Mouse (Mus musculus) forebrain, embryonic 10.5 days (tissue): ENCODE data around the gene Ppp6r2. TPM values are rescaled to one million over a fixed set of nuclear protein-coding genes. Genes with fewer than 3 reads are reported as not detected.
A peak's percentile ranks its signal among the peaks of the same experiment; 100 is the strongest.

Experiments
- DNase-seq: peaks from one replicate; pipeline ENCODE4 v3.0.0-alpha.2; 2017; ENCODE audit warnings: low spot score; ENCODE audit errors: extremely low spot score
- H3K27ac ChIP-seq: fragments of 300-500 bp; sonication (generic); 2 replicates; pipeline ENCODE4 v1.5.1; 2016; ENCODE audit warnings: mild to moderate bottlenecking
- H3K27me3 ChIP-seq: fragments of 300-500 bp; sonication (generic); 2 replicates; pipeline ENCODE4 v1.6.1; 2016; ENCODE audit warnings: mild to moderate bottlenecking; ENCODE audit not compliant: poor library complexity, severe bottlenecking
- H3K36me3 ChIP-seq: fragments of 300-500 bp; sonication (generic); replicated peaks from 2 replicates; pipeline ENCODE4 v1.6.1; 2016; ENCODE audit warnings: mild to moderate bottlenecking, moderate library complexity
- H3K4me1 ChIP-seq: fragments of 300-500 bp; sonication (generic); 2 replicates; pipeline ENCODE4 v1.6.1; 2016
- H3K4me3 ChIP-seq: fragments of 300-500 bp; sonication (generic); 2 replicates; pipeline ENCODE4 v1.5.1; 2016; ENCODE audit warnings: mild to moderate bottlenecking, moderate library complexity
- H3K9me3 ChIP-seq: fragments of 300-500 bp; sonication (generic); 2 replicates; pipeline ENCODE4 v1.6.1; 2016; ENCODE audit warnings: mild to moderate bottlenecking, moderate library complexity
- WGBS: fragments of 180-500 bp; shearing (Covaris S2); methylation state at CpG from one replicate; pipeline ENCODE4 v1.1.7; 2016; 5-methylcytosine and 5-hydroxymethylcytosine counted together
- polyA plus RNA-seq: library from polyadenylated mRNA; unstranded; fragments of >200 nt; fragmentation: Nextera tagmentation; extraction: Ambion mirVana; gene quantifications from 2 replicates; pipeline ENCODE4 v1.2.1, GENCODE M21; 2016

The Ppp6r2 gene
- polyA plus RNA-seq, 1 experiment from 2014 or later, result 28.8 TPM

GRCm38 (mm10) chr15:89195261-89195681 is 16.1 kb upstream of the Ppp6r2 start:
- Histone ChIP-seq H3K4me3 (peak overlapping the region; percentile 96), H3K27me3 (no peaks in the 10 kb centered on the region), H3K27ac (peak overlapping the region; percentile 99), H3K9me3 (no peaks in the 10 kb centered on the region), H3K4me1 (peaks cover 24% of the 10 kb centered on the region), H3K36me3 (peaks cover 28% of the 10 kb centered on the region)
- peak; percentile 56 for DNase-seq
- 24% methylated on average over 6 of the region's 6 CpGs for WGBS

DNA sequence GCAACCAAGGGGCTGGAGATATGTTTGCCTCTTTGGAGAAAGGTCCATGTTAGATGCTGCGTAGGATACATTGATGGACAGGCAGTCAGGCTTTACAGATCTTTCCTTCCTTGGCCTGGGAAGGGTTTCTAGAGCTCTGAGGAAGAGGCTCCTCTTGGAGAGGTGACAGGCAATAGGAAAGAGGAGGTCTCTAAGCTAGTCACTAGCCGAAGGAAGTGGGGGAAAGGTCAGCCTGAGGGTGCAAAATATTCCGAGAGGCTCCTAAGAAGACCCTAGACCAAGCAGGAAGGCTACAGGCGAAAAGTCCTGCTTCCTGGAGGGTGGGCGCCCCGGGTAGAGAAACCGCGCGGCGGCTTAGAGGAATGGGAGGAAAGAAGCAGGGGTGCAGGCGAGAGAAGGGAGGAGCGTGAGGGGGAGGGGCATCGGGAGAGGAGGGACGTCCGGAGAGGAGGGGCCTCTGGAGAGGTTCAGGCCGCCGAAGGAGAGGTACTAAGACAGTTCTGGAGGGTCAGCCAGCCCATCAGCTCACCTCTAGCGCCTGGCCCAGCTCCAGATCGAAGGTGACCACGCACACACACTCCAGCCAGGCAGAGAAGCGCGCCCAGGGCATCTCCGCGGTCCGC is 15.6 kb upstream of the Ppp6r2 start:
- Histone ChIP-seq H3K4me3 (peak overlapping the region; percentile 96), H3K9me3 (no peaks in the 10 kb centered on the region), H3K27ac (peak overlapping the region; percentile 99), H3K27me3 (no peaks in the 10 kb centered on the region), H3K36me3 (peaks cover 22% of the 10 kb centered on the region), H3K4me1 (peaks cover 24% of the 10 kb centered on the region)
- DNase-seq, result peak; percentile 89
- WGBS, result under 1% methylated on average over 25 of the region's 25 CpGs

- Histone ChIP-seq H3K9me3 (no peaks in the 10 kb centered on the region), H3K27me3 (no peaks in the 10 kb centered on the region), H3K4me3 (peak within 1 kb of the TSS; percentile 96), H3K36me3 (peaks cover 18% of the 10 kb centered on the region), H3K4me1 (peaks cover 24% of the 10 kb centered on the region), H3K27ac (peak within 1 kb of the TSS; percentile 99)
- DNase-seq, result peak; percentile 95
- WGBS, result under 1% methylated on average over 38 of the region's 38 CpGs
Observed at GRCm38 (mm10) chr15:89196313-89196706, 15.0 kb upstream of the Ppp6r2 start, which contains the start of gene Dennd6b. TSS of gene Dennd6b (minus strand) at chr15:89196496.

DNA sequence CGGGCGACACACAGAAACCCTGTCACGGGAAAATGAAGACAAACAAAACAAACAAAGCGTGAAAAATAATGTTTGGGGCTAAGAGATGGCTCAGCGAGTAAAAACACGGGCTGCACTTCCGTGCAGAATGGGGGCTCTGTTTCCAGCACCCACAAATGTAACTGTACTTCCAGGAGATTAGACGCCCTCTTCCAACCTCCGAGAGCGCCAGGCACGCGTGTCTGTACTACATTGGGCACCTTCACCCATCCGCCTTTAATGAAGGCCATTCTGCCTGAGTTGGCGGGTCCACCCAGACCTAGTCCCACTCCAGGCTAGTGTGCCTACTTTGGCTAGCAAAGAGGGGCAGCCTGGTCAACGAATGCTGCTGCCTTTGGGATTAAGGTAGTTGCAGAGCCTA is 14.3 kb upstream of the Ppp6r2 start:
- WGBS, result 75% methylated on average over 15 of the region's 15 CpGs
- no peaks in the 10 kb centered on the region for H3K27me3 ChIP-seq
- peak overlapping the region; percentile 96 for H3K4me3 ChIP-seq
- DNase-seq, result no peak
- H3K36me3 ChIP-seq, result peaks cover 14% of the 10 kb centered on the region
- H3K4me1 ChIP-seq, result peaks cover 24% of the 10 kb centered on the region
- H3K27ac ChIP-seq, result peak overlapping the region; percentile 99
- peaks cover 2% of the 10 kb centered on the region; the same call in 1 of the 2 replicates for H3K9me3 ChIP-seq

DNA sequence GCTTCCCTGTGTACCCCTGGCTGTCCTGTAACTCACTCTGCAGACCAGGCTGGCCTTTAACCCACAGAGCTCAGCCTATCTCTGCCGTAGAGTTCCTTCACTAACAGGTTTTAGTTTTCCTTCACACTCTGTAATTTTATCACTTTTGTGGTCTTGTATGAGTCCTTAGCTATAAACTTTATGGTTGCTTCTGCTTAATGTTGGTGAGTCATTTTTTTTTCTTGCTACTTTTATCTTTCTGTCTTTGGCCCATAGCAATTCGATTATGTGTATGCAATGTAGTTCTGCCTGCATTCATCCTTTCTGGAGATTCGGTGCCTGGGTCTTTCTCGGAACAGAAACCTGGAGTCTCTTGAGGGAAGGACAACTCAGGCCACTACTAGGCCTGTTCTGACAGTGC is 3.9 kb upstream of the Ppp6r2 start:
- H3K27me3 ChIP-seq, result no peaks in the 10 kb centered on the region
- 93% methylated on average over 4 of the region's 4 CpGs for WGBS
- no peak overlapping the region for H3K27ac ChIP-seq
- no peak overlapping the region for H3K4me3 ChIP-seq
- H3K9me3 ChIP-seq, result peaks cover 8% of the 10 kb centered on the region
- no peak for DNase-seq
- peaks cover 15% of the 10 kb centered on the region for H3K4me1 ChIP-seq
- no peaks in the 10 kb centered on the region for H3K36me3 ChIP-seq

- Histone ChIP-seq H3K36me3 (no peaks in the 10 kb centered on the region), H3K27ac (peak overlapping the region; percentile 83), H3K27me3 (no peaks in the 10 kb centered on the region), H3K9me3 (no peaks in the 10 kb centered on the region), H3K4me1 (peaks cover 29% of the 10 kb centered on the region), H3K4me3 (peak overlapping the region; percentile 42)
- 25% methylated on average over 22 of the region's 22 CpGs for WGBS
- peak; percentile 80 for DNase-seq
Observed at GRCm38 (mm10) chr15:89209886-89210761, 1.2 kb upstream of the Ppp6r2 start.

DNA sequence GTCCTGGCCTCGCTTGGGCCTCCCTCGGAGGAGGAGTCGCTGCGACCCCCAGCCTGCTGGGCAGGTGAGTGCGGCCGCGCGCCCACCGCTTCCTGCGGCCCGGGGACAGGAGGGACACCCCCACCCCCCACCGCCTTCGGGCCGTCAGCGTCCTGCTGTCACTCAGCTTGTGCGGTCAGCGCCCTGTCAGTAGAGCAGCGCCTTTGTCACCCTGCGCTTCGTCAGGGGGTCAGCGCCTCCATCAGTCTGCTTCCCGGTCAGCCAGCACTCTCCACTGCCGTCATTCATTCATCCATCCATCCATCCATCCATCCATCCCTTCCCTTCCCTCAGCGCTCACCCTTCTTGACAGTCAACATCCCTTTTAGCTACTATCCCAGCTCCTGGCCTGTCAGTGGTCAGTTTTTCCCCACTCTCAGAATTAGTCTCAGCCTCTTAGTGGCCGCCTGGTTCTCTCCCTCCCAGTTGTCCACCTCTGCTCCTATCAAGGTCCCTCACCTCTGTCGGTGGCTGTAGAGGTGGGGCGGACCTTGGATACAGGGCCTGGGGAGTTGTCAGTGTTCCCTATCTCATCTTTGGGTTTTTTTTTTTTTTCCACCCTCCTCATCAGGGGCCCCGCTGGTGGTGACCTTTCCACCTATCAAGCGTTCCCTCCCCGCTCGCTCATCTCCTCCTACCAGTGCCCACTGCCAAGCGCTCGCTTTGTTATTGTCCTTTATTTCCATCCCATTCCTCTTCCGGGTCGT is 536 bp downstream of the Ppp6r2 start:
- Histone ChIP-seq H3K4me1 (peaks cover 29% of the 10 kb centered on the region), H3K9me3 (peaks cover 3% of the 10 kb centered on the region; the same call in 1 of the 2 replicates), H3K36me3 (peaks cover 17% of the 10 kb centered on the region), H3K27ac (peak overlapping the region; percentile 98), H3K27me3 (no peaks in the 10 kb centered on the region), H3K4me3 (peak overlapping the region; percentile 94)
- DNase-seq, result no peak
- WGBS, result 2% methylated on average over 35 of the region's 35 CpGs

DNA sequence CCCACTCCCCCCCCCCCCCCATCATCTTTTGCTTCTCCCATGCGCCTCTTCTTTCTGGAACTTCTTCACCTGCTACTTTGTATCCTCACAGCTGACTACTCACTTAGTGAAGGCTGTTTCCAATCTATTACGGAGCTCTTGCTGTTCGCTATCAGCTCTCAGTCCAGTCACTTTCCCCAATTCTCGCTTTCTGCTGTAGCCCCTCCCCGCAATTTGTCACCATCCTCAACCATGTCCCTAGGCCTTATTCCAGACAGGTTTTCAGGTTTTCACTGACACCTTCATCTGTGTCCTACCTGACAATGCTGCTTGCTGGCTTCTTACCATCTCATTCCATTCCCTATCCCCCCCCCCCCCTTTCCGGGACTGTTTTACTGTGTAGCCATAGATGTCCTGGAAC is 1.1 kb downstream of the Ppp6r2 start:
- peak overlapping the region; percentile 98 for H3K27ac ChIP-seq
- peaks cover 29% of the 10 kb centered on the region for H3K4me1 ChIP-seq
- peak overlapping the region; percentile 94 for H3K4me3 ChIP-seq
- DNase-seq, result no peak
- peaks cover 3% of the 10 kb centered on the region; the same call in 1 of the 2 replicates for H3K9me3 ChIP-seq
- peaks cover 23% of the 10 kb centered on the region for H3K36me3 ChIP-seq
- no peaks in the 10 kb centered on the region for H3K27me3 ChIP-seq
- 60% methylated on average over 6 of the region's 6 CpGs for WGBS

- Histone ChIP-seq H3K4me1 (peaks cover 29% of the 10 kb centered on the region), H3K27ac (no peak overlapping the region), H3K4me3 (no peak overlapping the region; the same call in 1 of the 2 replicates), H3K36me3 (peaks cover 27% of the 10 kb centered on the region), H3K9me3 (peaks cover 3% of the 10 kb centered on the region; the same call in 1 of the 2 replicates), H3K27me3 (no peaks in the 10 kb centered on the region)
- WGBS, result 97% methylated on average over 3 of the region's 3 CpGs
- DNase-seq, result no peak
Observed at GRCm38 (mm10) chr15:89213517-89213916, 2.2 kb downstream of the Ppp6r2 start.

GRCm38 (mm10) chr15:89214953-89215352 is 3.6 kb downstream of the Ppp6r2 start:
- H3K4me1 ChIP-seq, result peaks cover 26% of the 10 kb centered on the region
- no peak overlapping the region for H3K27ac ChIP-seq
- no peak overlapping the region for H3K4me3 ChIP-seq
- no peaks in the 10 kb centered on the region for H3K27me3 ChIP-seq
- H3K36me3 ChIP-seq, result peaks cover 27% of the 10 kb centered on the region
- WGBS, result 94% methylated on average over 3 of the region's 3 CpGs
- H3K9me3 ChIP-seq, result peaks cover 3% of the 10 kb centered on the region; the same call in 1 of the 2 replicates
- DNase-seq, result no peak

DNA sequence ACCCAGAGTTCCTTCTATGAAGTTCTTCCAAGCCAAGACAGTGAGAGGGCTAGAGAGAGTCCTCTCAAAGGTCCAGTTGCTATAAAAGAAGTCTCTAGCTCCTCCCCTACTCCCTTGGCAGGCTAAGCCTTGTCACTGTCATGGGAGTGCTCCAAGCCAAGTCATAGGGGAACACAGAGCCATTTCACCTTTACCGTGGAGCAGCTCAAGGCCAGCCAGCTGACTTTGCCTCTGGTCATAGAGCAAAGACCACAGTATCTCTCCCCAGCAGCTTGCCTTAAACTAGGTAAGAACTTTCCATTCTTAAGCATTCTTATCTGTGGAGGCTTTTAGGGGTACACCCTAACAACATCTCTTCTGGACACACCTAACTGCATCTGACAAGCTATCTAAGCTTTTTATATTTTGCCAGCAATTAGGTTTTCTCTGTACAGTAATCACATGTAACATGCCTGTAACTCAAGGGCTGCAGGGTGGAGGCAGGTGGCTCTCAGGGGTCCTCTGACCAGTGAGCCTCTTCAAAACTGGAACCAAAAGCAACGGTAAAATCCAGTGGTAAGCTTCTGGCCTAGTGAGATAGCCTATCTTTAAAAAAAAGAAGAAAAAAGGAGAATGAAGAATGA is 4.4 kb downstream of the Ppp6r2 start:
- WGBS, result 94% methylated on average over 2 of the region's 2 CpGs
- Histone ChIP-seq H3K9me3 (peaks cover 3% of the 10 kb centered on the region; the same call in 1 of the 2 replicates), H3K27ac (no peak overlapping the region), H3K27me3 (no peaks in the 10 kb centered on the region), H3K36me3 (peaks cover 27% of the 10 kb centered on the region), H3K4me1 (peaks cover 23% of the 10 kb centered on the region), H3K4me3 (no peak overlapping the region)
- no peak for DNase-seq

- no peak for DNase-seq
- Histone ChIP-seq H3K4me1 (no peaks in the 10 kb centered on the region), H3K4me3 (no peak overlapping the region), H3K9me3 (no peaks in the 10 kb centered on the region), H3K36me3 (peaks cover 22% of the 10 kb centered on the region), H3K27me3 (no peaks in the 10 kb centered on the region), H3K27ac (no peak overlapping the region)
- 69% methylated on average over 2 of the region's 2 CpGs for WGBS
Observed at GRCm38 (mm10) chr15:89233586-89233985, 22.2 kb downstream of the Ppp6r2 start.
